Mouse (Mus musculus) colon, adult 2 months (tissue): ENCODE results near the gene Tsacc. TPM values are rescaled to one million over a fixed set of nuclear protein-coding genes. Genes with fewer than 3 reads are reported as not detected.

ENCODE experiments used
- polyA plus RNA-seq: library from polyadenylated mRNA; depleted of rRNA; stranded (reverse); fragments of >200 nt; gene quantifications from 2 replicates; pipeline ENCODE4 v1.2.3, GENCODE M21; 2012; rRNA removed

Tsacc gene
- 0.81 and 2.0 TPM in 2 replicates for polyA plus RNA-seq

GRCm38 (mm10) chr3:88296561-88297318, at the start of gene Tsacc, which contains the start of gene Cct3:
Gene Tsacc, minus strand, starts transcription at chr3:88296999.
Gene Cct3, plus strand, starts transcription at chr3:88297116.

GRCm38 (mm10) chr3:88336058-88337013, 39.5 kb upstream of the Tsacc start, which contains the start of the genes Tmem79 and Smg5:
Gene Tmem79, minus strand, starts transcription at chr3:88336148.
Gene Smg5, plus strand, starts transcription at chr3:88336260.

GRCm38 (mm10) chr3:88324951-88325405, 28.2 kb upstream of the Tsacc start, which contains the start of gene Glmp:
Gene Glmp, plus strand, starts transcription at chr3:88325023.

GRCm38 (mm10) chr3:88287110-88287509, 9.7 kb downstream of the Tsacc start, which contains the start of gene Gm38392:
Gene Gm38392, minus strand, starts transcription at chr3:88287210.

GRCm38 (mm10) chr3:88254268-88254926, 42.4 kb downstream of the Tsacc start, which contains the start of gene Rhbg:
Gene Rhbg, minus strand, starts transcription at chr3:88254709.

Other genes with a start within 250 kb of the Tsacc start
- 60.6 and 65.0 TPM in 2 replicates for gene Naxe, start 238.5 kb downstream of the Tsacc start, polyA plus RNA-seq
- not detected in 2 replicates for gene Ttc24, start 218.7 kb downstream of the Tsacc start, polyA plus RNA-seq
- 14.6 and 15.6 TPM in 2 replicates for gene Iqgap3, start 215.0 kb downstream of the Tsacc start, polyA plus RNA-seq
- 96.8 and 113 TPM in 2 replicates for gene Mef2d, start 154.6 kb downstream of the Tsacc start, polyA plus RNA-seq
- 3.8 and 7.4 TPM in 2 replicates for gene Rhbg, start 42.3 kb downstream of the Tsacc start, polyA plus RNA-seq
- not detected in 2 replicates for gene Gm38392, start 9.8 kb downstream of the Tsacc start, polyA plus RNA-seq
- gene Cct3, start 117 bp upstream of the Tsacc start, polyA plus RNA-seq: 63.1 and 73.8 TPM in 2 replicates
- gene Glmp, start 28.0 kb upstream of the Tsacc start, polyA plus RNA-seq: 181 and 206 TPM in 2 replicates
- 44.3 and 54.6 TPM in 2 replicates for gene Tmem79, start 39.1 kb upstream of the Tsacc start, polyA plus RNA-seq
- gene Smg5, start 39.3 kb upstream of the Tsacc start, polyA plus RNA-seq: 65.8 and 68.6 TPM in 2 replicates
- gene Paqr6, start 67.6 kb upstream of the Tsacc start, polyA plus RNA-seq: 6.7 and 9.3 TPM in 2 replicates
- gene Bglap3, start 75.7 kb upstream of the Tsacc start, polyA plus RNA-seq: 9.1 and 12.0 TPM in 2 replicates
- gene Bglap2, start 81.7 kb upstream of the Tsacc start, polyA plus RNA-seq: 2.9 and 4.4 TPM in 2 replicates
- gene Bglap, start 87.5 kb upstream of the Tsacc start, polyA plus RNA-seq: 2.7 and 6.8 TPM in 2 replicates
- gene Pmf1, start 113.3 kb upstream of the Tsacc start, polyA plus RNA-seq: 57.9 and 63.7 TPM in 2 replicates
- gene Slc25a44, start 128.1 kb upstream of the Tsacc start, polyA plus RNA-seq: 19.2 and 26.3 TPM in 2 replicates
- 233 and 295 TPM in 2 replicates for gene Sema4a, start 164.2 kb upstream of the Tsacc start, polyA plus RNA-seq
- gene Lmna, start 213.0 kb upstream of the Tsacc start, polyA plus RNA-seq: 812 and 822 TPM in 2 replicates
- 1.0 and 1.1 TPM in 2 replicates for gene Mex3a, start 235.4 kb upstream of the Tsacc start, polyA plus RNA-seq